Mouse (Mus musculus) G1E (cell line): ENCODE data around the gene Fbxo2. TPM values are rescaled to one million over a fixed set of nuclear protein-coding genes. Genes with fewer than 3 reads are reported as not detected.
"Not testable (repeated sequence)": the region's sequence is repeated elsewhere in the genome, so short reads cannot be mapped to it uniquely, and the experiment has no call there.

ENCODE experiments used
- ATAC-seq: 2 replicates; pipeline ENCODE4 v1.8.0; 2016; ENCODE audit warnings: mild to moderate bottlenecking; ENCODE audit not compliant: insufficient number of reproducible peaks, poor library complexity, low FRiP score, severe bottlenecking; ENCODE audit errors: extremely low read depth
- DNase-seq: peaks from one replicate; pipeline ENCODE4 v3.0.0; 2012; ENCODE audit warnings: low spot score
- H3K27me3 ChIP-seq: 2 replicates; pipeline ENCODE4 v1.6.1; 2012; ENCODE audit warnings: mild to moderate bottlenecking, low read length, inconsistent platforms; ENCODE audit not compliant: insufficient read depth
- H3K36me3 ChIP-seq: replicated peaks from 2 replicates; pipeline ENCODE3; 2012; ENCODE audit warnings: mild to moderate bottlenecking, inconsistent platforms
- H3K4me1 ChIP-seq: 2 replicates; pipeline ENCODE4 v1.6.1; 2012; ENCODE audit warnings: low read depth, low read length, inconsistent platforms, mixed read lengths; ENCODE audit not compliant: insufficient read depth
- H3K4me3 ChIP-seq: 2 replicates; pipeline ENCODE4 v1.5.1; 2012; ENCODE audit warnings: low read depth, mild to moderate bottlenecking, inconsistent platforms, low read length, moderate library complexity, mixed read lengths
- H3K9me3 ChIP-seq: replicated peaks from 2 replicates; pipeline ENCODE4 v1.6.1; 2012; ENCODE audit warnings: inconsistent platforms
- CTCF ChIP-seq: IDR thresholded peaks from 2 replicates; pipeline ENCODE4 v1.5.1; 2012; ENCODE audit warnings: low read depth, low read length, inconsistent platforms, mixed read lengths
- GATA1 ChIP-seq: IDR thresholded peaks from 2 replicates; pipeline ENCODE4 v1.6.1; 2012; ENCODE audit warnings: borderline replicate concordance, low read length, inconsistent platforms, mixed read lengths
- GATA2 ChIP-seq: IDR thresholded peaks from 2 replicates; pipeline ENCODE4 v1.6.1; 2012; ENCODE audit warnings: low read depth, low read length, inconsistent platforms, borderline replicate concordance
- POLR2AphosphoS5 ChIP-seq: IDR thresholded peaks from 2 replicates; pipeline ENCODE4 v1.6.1; 2012; ENCODE audit warnings: low read depth, low read length, inconsistent platforms; ENCODE audit not compliant: insufficient replicate concordance
- TAL1 ChIP-seq: conservative IDR thresholded peaks from 2 replicates; pipeline ENCODE4 v1.6.1; 2012; ENCODE audit warnings: low read depth, low read length, inconsistent platforms, mixed read lengths
- polyA plus RNA-seq: library from polyadenylated mRNA; stranded (reverse); fragments of >175 nt; gene quantifications from 2 replicates; pipeline ENCODE4 v1.2.3, GENCODE M21; 2012
- total RNA-seq, 2 experiments: library from RNA; stranded (forward) in 1 of 2; stranded (reverse) in 1 of 2; fragments of 200-1000 nt in 1 of 2; fragments of >200 nt in 1 of 2; fragmentation: Nextera tagmentation in 1 of 2; gene quantifications; 2 replicates each; pipeline ENCODE4 v1.2.3; 2014 to 2017

Gene Fbxo2
- total RNA-seq (2014; fragmentation: Nextera tagmentation) (not detected in 2 replicates), total RNA-seq (2017) (0.49 and 0.64 TPM in 2 replicates), polyA plus RNA-seq (0.12 and 0.44 TPM in 2 replicates)

DNA sequence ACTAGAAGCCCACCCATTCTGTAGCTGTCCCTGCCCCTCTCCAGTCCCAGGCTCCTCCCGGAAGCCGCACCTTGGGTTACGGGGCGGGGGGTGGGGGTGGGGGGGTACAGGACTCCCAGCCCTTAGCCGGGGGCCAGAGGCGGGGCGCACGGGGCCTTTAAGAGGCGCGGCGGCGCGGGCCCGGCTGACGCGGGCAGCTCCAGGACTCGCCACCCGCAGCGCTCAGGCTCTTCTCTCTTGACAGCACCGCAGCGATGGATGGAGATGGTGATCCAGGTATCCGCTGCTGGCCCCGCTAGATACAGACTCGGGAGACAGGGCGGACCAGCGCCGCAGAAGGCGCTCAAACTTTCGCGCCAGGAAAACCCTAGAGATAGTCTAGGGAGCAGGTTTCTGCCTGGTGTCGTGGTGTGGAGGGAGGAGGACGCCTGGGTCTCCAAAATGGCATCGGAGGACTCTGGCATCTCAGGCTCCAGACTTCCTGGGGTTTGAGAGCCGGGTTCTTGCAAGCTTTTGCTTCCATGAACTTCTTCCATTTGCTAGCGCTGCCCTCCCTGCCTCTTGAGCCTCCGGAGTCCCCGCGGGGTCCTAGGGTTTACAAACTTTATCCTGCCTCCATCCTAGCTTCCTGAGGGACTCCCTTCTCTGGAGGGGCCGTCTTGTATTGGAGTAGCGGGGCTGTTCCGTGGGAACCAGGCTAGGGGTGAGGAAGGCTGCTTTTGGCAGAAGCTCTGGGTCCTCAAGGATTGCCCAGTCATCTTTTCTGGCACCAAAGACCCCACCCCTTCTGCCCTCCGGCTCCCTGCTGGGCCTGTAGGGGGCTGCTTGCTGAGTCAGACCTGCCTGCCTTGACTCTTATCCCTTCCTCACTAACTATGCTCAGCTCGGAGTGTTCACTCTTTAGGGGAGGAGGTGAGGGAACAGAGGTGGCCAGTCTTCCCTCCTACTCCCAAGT is at the start of gene Fbxo2, which contains the start of gene Fbxo44:
Gene Fbxo2, plus strand, starts transcription at position 186 of the 955 bp plus-strand sequence.
Gene Fbxo44, minus strand, starts transcription at position 47 of the 955 bp plus-strand sequence.
- DNase-seq: no peak
- ATAC-seq: no peak
- no peak for TF ChIP-seq POLR2AphosphoS5
- TF ChIP-seq GATA1: no peak
- TF ChIP-seq CTCF: no peak
- no peak for TF ChIP-seq TAL1
- TF ChIP-seq GATA2: no peak

DNA sequence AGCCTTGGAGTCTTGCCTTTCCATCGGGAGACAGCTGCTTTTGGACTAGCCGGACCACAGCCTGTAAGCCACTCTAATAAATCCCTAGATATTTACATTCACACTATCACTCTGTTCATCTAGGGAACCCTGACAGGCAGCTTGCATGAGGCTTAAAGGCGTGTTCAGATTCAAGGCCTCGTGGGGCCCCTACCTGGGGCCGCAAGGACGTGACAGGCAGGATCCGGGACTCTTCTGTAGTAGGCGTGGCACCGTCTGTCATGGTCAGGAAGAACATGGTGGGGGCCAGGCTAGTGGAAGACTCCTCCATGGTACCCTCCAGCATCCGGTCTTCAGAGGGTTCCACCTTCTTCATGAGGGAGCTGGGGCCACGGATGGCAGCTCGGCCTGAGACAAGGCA is 47.9 kb upstream of the Fbxo2 start:
- H3K9me3 ChIP-seq: peaks cover 6% of the 10 kb centered on the region
- no peak overlapping the region for H3K4me3 ChIP-seq
- DNase-seq: no peak

More for the DNA sequence above, at the start of gene Fbxo2, which contains the start of gene Fbxo44:
- H3K4me3 ChIP-seq: peak within 1 kb of the TSS; percentile 80
- H3K9me3 ChIP-seq: no peaks in the 10 kb centered on the region
- peaks cover 25% of the 10 kb centered on the region for H3K36me3 ChIP-seq
- peaks cover 51% of the 10 kb centered on the region for H3K27me3 ChIP-seq
- peaks cover 62% of the 10 kb centered on the region for H3K4me1 ChIP-seq

DNA sequence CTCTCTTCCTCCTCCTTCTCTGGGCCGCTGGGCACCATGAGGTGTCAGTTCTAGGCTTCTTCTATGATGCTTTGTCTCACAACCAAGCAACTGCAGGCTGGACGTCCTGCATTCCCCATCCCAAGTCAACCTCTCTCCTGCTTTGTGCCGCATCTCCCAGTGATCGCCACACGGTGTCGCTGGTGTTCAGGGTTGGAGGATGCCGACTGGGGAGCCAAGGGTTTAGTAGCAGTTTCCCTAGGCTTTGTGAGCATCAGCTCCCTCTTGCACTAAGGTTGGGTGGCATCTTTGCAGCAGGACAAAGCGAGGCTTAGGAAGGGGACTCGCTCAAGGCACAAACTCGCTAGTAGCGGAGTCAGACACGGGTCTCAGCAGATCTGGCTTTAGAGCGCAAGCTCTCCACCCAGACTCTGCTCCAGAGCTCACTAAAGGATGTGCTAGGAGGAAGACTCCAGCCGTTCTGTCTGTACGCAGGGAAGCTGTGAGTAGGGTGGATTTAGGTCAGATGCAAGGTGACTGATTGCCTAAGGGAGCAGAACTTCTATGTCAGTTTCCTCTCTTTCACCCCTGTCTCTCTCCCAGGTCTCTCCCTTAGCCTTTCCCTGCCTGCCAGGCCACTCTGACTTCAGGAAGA is 45.5 kb upstream of the Fbxo2 start:
- ATAC-seq (peak; percentile 75), DNase-seq (peak; percentile 62)
- H3K9me3 ChIP-seq: peaks cover 6% of the 10 kb centered on the region
- H3K36me3 ChIP-seq: no peaks in the 10 kb centered on the region
- H3K4me1 ChIP-seq: peaks cover 11% of the 10 kb centered on the region
- H3K27me3 ChIP-seq: peaks cover 26% of the 10 kb centered on the region
- TF ChIP-seq GATA1 (no peak), CTCF (peak; percentile 87), GATA2 (no peak)
- H3K4me3 ChIP-seq: no peak overlapping the region

More for the DNA sequence above, 47.9 kb upstream of the Fbxo2 start:
- TF ChIP-seq TAL1 (no peak), CTCF (no peak), GATA2 (no peak), GATA1 (no peak), POLR2AphosphoS5 (no peak)
- H3K27me3 ChIP-seq: peaks cover 40% of the 10 kb centered on the region
- no peaks in the 10 kb centered on the region for H3K36me3 ChIP-seq
- ATAC-seq: no peak
- peaks cover 11% of the 10 kb centered on the region for H3K4me1 ChIP-seq

DNA sequence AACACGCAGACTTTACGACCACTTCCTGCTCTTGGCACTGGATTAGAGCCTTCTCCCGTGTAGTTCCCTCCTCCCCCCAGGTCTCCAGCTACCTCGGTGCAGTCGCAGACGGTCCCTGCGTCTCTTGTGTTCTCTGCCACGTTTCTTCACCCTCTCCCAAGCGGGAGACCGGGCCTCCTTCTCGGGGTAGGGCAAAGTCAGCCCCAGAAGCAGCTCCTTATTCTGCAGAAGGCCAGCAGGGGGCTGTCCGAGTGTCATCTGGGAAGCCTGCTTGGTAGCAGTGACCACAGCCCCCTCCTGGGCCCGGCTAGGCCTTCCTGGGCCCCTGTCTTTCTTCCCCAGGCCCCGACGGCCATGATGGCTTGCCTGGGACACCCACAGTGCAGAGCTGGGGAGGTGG is 45.0 kb upstream of the Fbxo2 start:
- no peak overlapping the region for H3K4me3 ChIP-seq
- TF ChIP-seq TAL1: no peak
- TF ChIP-seq POLR2AphosphoS5: no peak
- TF ChIP-seq GATA1: no peak
- TF ChIP-seq CTCF: no peak
- TF ChIP-seq GATA2: no peak
- H3K36me3 ChIP-seq: no peaks in the 10 kb centered on the region
- H3K27me3 ChIP-seq: peaks cover 23% of the 10 kb centered on the region
- H3K4me1 ChIP-seq: peaks cover 11% of the 10 kb centered on the region
- H3K9me3 ChIP-seq: peaks cover 6% of the 10 kb centered on the region
- DNase-seq: peak; percentile 33
- no peak for ATAC-seq

DNA sequence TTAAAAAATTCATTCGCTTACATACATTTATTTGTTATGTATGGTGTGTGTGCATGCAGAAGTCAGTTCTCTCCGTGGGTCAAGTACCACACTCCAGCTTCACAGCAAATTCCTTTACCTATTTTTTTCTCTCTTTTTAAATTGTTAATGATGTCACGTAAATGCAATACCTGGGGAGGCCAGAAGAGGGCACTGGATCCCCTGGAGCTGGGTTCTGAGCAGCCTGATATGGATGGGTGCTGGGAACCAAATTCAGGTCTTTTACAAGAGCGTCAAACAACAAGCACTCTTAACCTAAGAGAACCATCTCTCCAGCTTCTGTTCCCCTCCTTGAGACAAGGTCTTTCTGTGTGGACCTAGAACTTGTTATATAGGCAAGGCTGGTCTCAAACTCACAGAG is 43.8 kb upstream of the Fbxo2 start:
- Histone ChIP-seq H3K36me3 (no peaks in the 10 kb centered on the region), H3K4me3 (no peak overlapping the region), H3K9me3 (peaks cover 6% of the 10 kb centered on the region), H3K27me3 (peaks cover 23% of the 10 kb centered on the region), H3K4me1 (peaks cover 11% of the 10 kb centered on the region)
- no peak for DNase-seq
- ATAC-seq: no peak
- TF ChIP-seq TAL1 (no peak), GATA1 (no peak), CTCF (no peak), GATA2 (no peak), POLR2AphosphoS5 (no peak)

DNA sequence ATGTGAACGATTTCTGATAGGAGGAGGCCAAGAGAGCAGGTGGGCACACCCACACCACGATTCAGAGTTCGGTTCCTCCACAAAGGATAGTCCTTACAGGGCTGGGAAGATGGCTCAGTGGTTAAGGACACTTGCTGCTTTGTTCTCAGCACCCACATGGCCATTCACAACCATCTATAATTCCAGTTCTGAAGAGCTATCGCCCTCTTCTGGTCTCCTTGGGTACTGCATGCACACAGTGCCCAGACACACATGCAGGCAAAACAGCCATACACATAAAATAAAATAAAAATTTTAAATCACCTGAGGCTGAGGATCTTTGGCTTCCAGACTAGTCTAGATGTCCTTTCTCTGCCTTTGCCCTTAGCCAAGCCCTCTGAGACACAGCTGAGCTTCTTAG is 43.0 kb upstream of the Fbxo2 start:
- peaks cover 6% of the 10 kb centered on the region for H3K9me3 ChIP-seq
- H3K4me1 ChIP-seq: peaks cover 11% of the 10 kb centered on the region
- TF ChIP-seq TAL1: no peak
- no peak for TF ChIP-seq GATA2
- TF ChIP-seq CTCF: peak; percentile 54
- no peak for DNase-seq
- H3K36me3 ChIP-seq: no peaks in the 10 kb centered on the region
- no peak overlapping the region for H3K4me3 ChIP-seq
- H3K27me3 ChIP-seq: peaks cover 20% of the 10 kb centered on the region
- no peak for ATAC-seq

DNA sequence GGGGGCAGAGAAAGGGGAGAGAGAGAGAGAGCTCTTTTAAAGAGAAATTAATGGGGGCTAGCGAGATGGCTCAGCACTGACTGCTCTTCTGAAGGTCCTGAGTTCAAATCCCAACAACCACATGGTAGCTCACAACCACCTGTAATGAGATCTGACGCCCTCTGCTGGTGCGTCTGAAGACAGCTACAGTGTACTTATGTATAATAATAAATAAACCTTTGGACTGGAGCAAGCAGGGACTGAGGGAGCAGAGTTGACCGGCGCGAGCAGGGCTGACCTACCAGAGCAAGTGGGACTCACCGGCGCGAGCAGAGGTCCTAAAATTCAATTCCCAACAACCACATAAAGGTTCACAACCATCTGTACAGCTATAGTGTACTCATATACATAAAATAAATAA is 40.8 kb upstream of the Fbxo2 start:
- not testable (repeated sequence) for H3K36me3 ChIP-seq, H3K9me3 ChIP-seq, H3K4me3 ChIP-seq, H3K27me3 ChIP-seq, DNase-seq, ATAC-seq
- H3K4me1 ChIP-seq: peaks cover 11% of the 10 kb centered on the region
